Mouse (Mus musculus): ENCODE measurements at regions not wholly inside any gene's neighbourhood (a gene's known extent, or its start where the extent isn't known, plus 50 kb on each side); places are given as distances from the start of the nearest gene placed in this dataset.

DNA sequence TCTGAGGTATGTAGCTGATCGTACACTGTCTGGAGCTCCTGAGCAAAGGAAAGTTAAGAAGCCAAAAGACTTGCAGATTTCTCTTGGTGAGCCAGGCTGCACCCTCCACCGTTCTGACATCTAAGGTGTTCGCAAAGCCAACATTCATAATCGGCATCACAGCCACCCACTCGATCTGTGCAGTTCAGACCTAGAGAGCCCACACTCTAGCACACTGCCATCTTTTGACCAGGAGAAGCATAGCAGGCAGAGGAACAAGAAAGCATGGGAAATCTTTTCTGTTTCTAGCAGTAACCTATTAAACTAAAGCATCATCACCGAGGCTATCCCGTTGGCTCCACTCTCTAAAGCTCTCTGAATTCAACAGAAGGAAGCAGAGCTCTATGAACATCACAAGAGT, 59.2 kb downstream of the Areg start:
- peak; percentile 95 for ATAC-seq (ENCODE audit: low TSS enrichment)

GRCm38 (mm10) chr5:91200448-91200847, 61.0 kb downstream of the Areg start:
- no peak for ATAC-seq (ENCODE audit: low TSS enrichment)

DNA sequence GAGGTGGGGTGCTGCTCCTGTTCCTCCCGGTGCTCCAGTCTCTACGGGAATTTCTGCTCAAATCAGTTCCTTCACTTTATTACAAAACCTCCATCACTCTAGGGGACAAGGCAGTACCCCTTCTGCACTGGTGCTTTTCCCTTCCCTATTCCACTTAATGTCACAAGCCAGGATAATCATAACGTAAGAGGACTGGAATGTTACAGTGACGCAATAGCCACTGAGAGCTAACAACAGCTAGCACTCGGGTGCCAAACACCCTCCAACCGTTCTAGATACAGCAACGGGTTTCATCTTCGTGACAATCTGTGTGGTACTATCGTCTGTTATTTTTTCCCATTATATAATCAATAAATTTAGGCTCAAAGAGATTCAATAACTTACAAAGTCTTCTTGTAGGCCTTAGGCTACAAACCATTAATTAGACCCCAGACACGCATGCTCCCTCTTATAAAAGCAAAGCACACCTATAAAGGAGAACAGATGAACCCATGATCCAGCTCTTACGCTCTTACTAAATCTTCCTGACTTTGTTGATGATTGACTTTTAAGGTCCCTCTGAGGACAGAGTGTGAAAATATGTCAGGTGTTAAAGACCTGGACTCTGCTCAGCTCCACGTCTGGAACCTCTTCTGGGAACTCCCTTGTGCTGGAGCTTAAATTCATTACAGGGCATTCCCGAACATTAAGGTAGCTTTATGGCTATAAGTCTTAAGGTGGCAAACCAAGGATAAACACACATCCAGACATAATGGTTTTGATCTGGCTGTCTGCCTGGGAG, 65.0 kb downstream of the Areg start:
- ATAC-seq (ENCODE audit: low TSS enrichment) = no peak

GRCm38 (mm10) chr5:91205350-91205880, 66.0 kb downstream of the Areg start:
- no peak for ATAC-seq (ENCODE audit: low TSS enrichment)

- no peak for ATAC-seq (ENCODE audit: low TSS enrichment)
These were observed 67.4 kb downstream of the Areg start for GRCm38 (mm10) chr5:91206569-91207490.

- no peak for ATAC-seq (ENCODE audit: low TSS enrichment)
These were observed 80.8 kb downstream of the Areg start for GRCm38 (mm10) chr5:91220174-91220573.

- no peak for ATAC-seq (ENCODE audit: low TSS enrichment)
These were observed 102.3 kb downstream of the Areg start for GRCm38 (mm10) chr5:91241656-91242055.

DNA sequence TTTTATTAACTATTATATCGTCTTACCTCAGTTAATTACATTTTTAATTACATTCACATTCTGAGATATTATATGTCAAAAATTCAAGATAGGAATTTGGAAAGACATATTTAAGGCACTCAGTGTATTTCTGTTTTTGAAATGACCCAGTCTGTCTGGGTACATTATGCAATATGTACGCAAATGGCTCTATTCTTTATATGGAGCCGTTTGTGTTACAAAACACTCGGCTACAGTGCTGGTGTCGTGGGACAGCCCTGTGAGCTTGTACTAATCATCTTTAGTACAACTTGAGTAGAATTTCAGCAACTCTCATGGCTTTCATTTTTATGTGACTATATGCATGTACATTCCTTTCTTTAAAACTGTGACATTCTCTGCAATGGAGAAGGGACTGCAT, 108.0 kb downstream of the Areg start:
- peak; percentile 94 for ATAC-seq (ENCODE audit: low TSS enrichment)

DNA sequence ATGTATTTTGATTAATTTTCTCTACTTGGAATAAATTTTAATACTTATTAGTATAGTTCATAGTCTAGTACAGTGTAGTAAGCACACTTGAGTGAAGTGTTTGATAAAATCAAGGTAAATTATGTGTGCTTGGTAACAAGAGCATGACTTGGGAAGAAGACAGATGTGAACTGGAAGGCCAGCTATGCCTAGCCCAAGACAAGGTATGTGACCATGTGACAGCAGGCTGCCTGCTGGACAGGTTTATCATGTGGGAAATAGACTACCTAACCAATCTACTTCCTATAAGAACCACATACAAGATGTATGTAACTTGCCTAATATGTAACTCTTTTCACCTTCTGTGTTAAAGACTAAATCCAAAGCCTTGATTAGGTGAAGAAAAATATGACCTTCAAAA, 122.5 kb downstream of the Areg start:
- no peak for ATAC-seq (ENCODE audit: low TSS enrichment)

DNA sequence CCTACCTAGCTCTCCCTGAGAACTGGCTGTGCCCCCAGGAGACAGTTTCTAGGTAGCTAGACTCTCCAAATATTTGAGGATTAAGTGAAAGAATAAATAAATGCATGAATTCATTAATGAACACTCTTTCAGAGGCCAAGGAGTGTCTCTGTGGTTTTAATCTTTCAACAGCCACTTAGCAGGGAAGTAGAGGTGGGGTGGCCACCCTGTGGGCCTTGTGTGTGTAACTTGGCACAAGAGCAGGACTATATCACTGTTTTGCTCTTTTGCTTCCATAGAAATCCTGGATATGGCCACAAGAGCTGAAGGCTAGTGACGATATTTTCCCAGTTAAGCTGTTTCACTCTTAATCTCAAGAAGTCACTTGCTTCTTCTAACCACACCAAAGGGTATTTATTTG, 123.1 kb downstream of the Areg start:
- ATAC-seq (ENCODE audit: low TSS enrichment) = no peak

DNA sequence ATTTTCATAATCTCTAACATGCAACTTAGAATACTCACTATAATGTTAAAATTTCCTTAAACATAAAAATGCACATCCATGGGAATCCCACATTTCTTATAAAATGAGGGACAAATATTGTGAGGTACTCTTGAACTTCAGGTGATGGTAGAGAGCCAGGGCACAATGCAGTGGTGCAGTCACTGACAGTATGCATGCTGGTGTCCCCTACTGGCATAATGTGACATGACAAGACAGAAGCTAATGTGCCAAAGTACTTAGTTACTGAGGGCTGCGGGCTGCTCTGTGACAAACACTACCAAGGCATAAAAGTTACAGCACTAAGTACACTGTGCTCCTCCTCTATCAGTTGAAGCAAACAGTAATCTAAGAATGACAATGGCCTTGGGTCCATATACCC, 131.3 kb downstream of the Areg start:
- no peak for ATAC-seq (ENCODE audit: low TSS enrichment)

GRCm38 (mm10) chr5:91271416-91271815, 131.4 kb downstream of the Btc start:
- no peak for ATAC-seq (ENCODE audit: low TSS enrichment)

DNA sequence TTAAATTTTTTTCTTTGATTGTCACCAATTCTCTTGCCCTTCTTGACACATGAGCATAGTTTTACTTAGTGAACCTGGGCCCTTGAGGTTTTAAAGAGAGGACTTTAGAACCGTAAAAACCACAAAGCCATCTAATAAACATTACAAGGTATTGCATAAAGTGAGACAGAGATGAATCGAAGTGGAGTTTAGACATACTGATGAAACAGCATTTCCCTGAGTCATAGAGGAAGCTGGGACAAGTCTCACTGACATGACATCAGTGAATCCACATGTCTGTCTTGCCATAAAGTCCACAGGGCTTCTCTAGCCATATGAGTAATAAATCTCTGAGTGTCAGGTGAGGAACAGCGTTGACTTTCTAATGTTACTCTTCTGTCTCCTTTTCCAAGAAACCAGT, 128.4 kb downstream of the Btc start:
- no peak for ATAC-seq (ENCODE audit: low TSS enrichment)

DNA sequence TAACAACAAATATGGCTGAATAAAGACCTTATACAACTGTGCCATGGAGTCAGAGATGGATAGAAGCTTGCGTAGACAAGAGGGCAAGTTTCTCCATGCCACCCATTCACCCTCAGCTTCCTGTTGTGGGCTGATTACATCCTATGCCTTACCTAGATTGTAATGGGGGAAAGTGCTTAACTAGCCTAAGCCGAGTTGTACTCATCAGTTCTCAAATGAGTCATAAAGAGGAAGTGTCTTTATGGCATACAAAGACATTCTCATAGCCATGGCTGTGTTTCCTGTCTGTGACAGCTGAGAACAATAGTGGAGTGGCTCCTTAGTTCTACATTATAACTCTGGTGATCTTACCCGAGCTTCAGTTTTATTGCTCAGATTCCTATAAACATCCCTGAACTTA, 124.3 kb downstream of the Btc start:
- no peak for ATAC-seq (ENCODE audit: low TSS enrichment)

DNA sequence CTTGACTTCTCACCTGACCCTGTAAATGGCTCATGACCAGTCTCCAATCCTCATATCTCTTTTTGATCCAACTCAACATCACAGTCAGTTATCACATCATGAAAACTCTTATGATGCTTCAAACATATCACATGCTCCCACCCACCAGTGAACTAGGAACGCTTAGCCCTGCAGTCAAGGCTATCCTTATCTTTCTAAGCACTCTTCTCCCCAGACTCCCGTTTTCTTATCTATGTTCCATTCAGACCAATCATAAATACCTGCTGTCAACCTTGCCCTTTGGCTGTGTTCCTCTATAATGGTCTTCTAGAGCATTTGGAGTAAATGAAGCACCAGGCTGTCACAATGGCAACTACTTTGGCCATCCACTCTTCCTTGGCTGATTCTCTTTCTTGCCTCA, 123.3 kb downstream of the Btc start:
- no peak for ATAC-seq (ENCODE audit: low TSS enrichment)

DNA sequence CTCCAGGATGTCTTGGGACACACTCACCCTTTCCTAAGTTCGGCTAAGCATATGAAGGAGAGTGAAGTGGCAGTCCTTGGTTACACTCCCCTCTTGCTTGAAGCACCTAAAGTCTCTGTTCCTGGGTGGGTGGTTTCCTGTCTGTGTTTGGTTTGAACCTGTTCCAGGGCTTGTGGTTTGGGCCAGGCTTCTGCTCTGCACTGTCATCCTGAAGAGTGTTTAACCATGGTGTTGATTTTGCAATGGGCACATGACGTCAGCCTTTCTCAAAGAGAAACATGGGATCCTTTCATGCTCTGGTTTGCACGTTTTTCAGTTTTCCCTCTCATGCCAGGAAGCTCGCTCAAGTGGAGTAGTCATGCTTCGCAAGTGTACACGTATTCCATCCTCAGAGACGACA, 119.8 kb downstream of the Btc start:
- no peak for ATAC-seq (ENCODE audit: low TSS enrichment)

- ATAC-seq (ENCODE audit: low TSS enrichment) = no peak
These were observed 109.7 kb downstream of the Btc start for GRCm38 (mm10) chr5:91293073-91293472.

DNA sequence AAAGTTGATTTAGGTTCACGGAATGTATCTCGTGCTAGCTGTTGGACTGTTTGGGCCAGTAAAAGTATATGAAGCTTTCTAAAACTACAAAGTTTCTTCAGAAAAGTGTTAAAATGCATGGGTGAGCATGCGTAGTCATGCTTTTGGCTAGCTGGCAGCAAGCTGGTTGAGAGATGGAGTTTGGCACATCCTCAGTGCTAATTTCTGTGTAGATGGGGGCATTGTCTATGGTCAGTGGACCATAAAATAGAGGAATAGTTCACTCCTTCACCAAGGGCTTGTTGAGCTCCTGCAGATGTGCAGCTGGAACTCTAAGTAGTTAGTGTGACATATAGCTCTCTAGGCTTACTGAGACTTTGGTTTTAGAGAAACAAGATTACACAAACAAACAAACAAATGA, 107.8 kb downstream of the Btc start:
- ATAC-seq (ENCODE audit: low TSS enrichment) = no peak

- ATAC-seq (ENCODE audit: low TSS enrichment) = 0 out of 2 replicates have a peak, but pooled peaks have one; percentile 20
These were observed 105.7 kb downstream of the Btc start for GRCm38 (mm10) chr5:91297068-91297467.

GRCm38 (mm10) chr5:91302114-91302513, 100.7 kb downstream of the Btc start:
- ATAC-seq (ENCODE audit: low TSS enrichment) = no peak

GRCm38 (mm10) chr5:91302943-91303342, 99.9 kb downstream of the Btc start:
- ATAC-seq (ENCODE audit: low TSS enrichment) = no peak

DNA sequence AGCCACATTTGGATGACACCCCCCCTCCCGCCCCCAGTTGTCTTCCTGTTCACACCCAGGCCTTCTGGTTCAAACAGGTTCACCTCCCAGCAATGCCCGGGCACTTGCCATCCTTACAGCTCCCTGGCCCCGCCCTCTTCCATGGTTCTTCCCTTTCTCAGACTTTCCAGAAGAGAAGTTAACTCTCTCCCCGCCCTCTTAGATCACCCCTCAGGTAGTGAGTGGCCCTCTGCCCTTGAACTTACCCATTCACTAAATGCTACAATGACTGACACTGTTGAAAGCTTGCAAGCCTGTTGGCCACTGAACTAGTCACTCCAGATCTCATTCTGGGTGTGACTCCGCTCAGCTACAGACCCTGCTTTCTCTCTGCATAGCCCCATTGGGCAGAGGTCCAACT, 99.1 kb downstream of the Btc start:
- no peak for ATAC-seq (ENCODE audit: low TSS enrichment)

GRCm38 (mm10) chr5:91307031-91307430, 95.8 kb downstream of the Btc start:
- ATAC-seq (ENCODE audit: low TSS enrichment) = no peak
